Mouse (Mus musculus) intestine, embryonic 14.5 days (tissue): ENCODE measurements around the gene Rcl1. TPM values are rescaled to one million over a fixed set of nuclear protein-coding genes. Genes with fewer than 3 reads are reported as not detected.

Experiments used
- ATAC-seq: fragments of 200-750 bp; cut with Nextera tagmentation; replicated peaks from 2 replicates; pipeline ENCODE4 v1.8.0; 2017; ENCODE audit warnings: low read depth, moderate number of reproducible peaks, moderate TSS enrichment, moderate library complexity; ENCODE audit not compliant: low FRiP score, low TSS enrichment
- DNase-seq: peaks from one replicate; pipeline ENCODE4 v3.0.0-alpha.2; 2018; ENCODE audit warnings: low spot score
- H3K27ac ChIP-seq: fragments of 300-500 bp; sonication (generic); 2 replicates; pipeline ENCODE4 v1.5.1; 2014; ENCODE audit warnings: low read depth, mild to moderate bottlenecking, control low read depth
- H3K27me3 ChIP-seq: fragments of 300-500 bp; sonication (generic); replicated peaks from 2 replicates; pipeline ENCODE4 v1.6.1; 2014; ENCODE audit warnings: low read length, control low read depth; ENCODE audit not compliant: control insufficient read depth, insufficient read depth
- H3K36me3 ChIP-seq: fragments of 300-500 bp; sonication (generic); 2 replicates; pipeline ENCODE4 v1.6.1; 2014; ENCODE audit warnings: low read length, control low read depth; ENCODE audit not compliant: control insufficient read depth, insufficient read depth
- H3K4me1 ChIP-seq: fragments of 300-500 bp; sonication (generic); replicated peaks from 2 replicates; pipeline ENCODE4 v1.6.1; 2014; ENCODE audit warnings: low read length, control low read depth, mixed read lengths; ENCODE audit not compliant: control insufficient read depth, insufficient read depth
- H3K4me2 ChIP-seq: fragments of 300-500 bp; sonication (generic); 2 replicates; pipeline ENCODE4 v1.6.1; 2014; ENCODE audit warnings: low read length
- H3K4me3 ChIP-seq: fragments of 300-500 bp; sonication (generic); 2 replicates; pipeline ENCODE4 v1.5.1; 2014; ENCODE audit warnings: low read depth, low read length, control low read depth, mixed read lengths
- H3K9ac ChIP-seq: fragments of 300-500 bp; sonication (generic); 2 replicates; pipeline ENCODE4 v1.6.1; 2014; ENCODE audit warnings: mild to moderate bottlenecking, low read length
- H3K9me3 ChIP-seq: fragments of 300-500 bp; sonication (generic); 2 replicates; pipeline ENCODE4 v1.6.1; 2016; ENCODE audit warnings: low read length, control low read depth; ENCODE audit not compliant: control insufficient read depth
- WGBS: fragments of 180-500 bp; shearing (Covaris S2); extraction: QIAGEN DNeasy Blood & Tissue Kit; methylation state at CpG from one replicate; pipeline ENCODE4 v1.1.7; 2014; 5-methylcytosine and 5-hydroxymethylcytosine counted together
- polyA plus RNA-seq: library from polyadenylated mRNA; unstranded; fragments of >200 nt; fragmentation: Nextera tagmentation; extraction: Ambion mirVana; gene quantifications from 2 replicates; pipeline ENCODE4 v1.2.1, GENCODE M21; 2014

Gene Rcl1
- polyA plus RNA-seq, 1 experiment from 2014 or later, result 77.2 TPM

DNA sequence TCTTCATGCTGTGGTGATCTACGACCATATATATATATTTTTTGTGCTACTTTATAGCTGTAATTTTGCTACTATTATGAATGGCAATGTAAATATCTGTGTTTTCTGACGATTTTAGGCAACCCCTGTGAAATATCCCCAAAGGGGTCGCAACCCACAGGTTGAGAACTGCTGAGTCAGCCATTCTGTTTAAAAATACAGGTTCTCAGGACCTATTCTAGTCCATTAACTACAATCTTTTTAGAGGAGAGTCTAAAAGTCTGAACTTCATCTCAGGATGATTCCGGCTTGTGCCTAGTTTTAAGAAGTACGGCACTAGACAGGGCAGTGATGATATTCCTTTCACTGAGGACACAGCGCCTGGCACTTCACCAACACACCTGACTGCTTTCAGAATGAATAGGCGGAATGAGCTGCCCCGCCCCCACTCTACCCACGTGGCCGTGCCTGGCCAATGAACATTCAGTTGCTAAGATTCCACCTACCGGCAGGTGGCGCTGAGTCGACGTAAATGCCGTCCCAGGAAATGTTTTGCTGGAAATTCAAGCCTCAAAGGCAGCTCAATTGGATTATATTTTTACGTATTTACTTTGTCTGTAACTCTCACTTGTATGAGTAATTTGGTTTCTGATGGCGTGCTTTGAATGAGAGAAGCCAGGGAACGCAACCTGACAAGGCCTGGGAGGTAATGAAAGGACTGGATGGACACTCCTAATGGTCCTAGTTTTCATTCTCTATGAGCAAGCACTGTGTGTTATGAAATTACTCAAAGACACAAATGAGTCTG, 37.4 kb upstream of the Rcl1 start:
- H3K27me3 ChIP-seq, result no peaks in the 10 kb centered on the region
- no peak overlapping the region for H3K27ac ChIP-seq
- ATAC-seq (peak; percentile 58; the same call in 1 of the 2 replicates), DNase-seq (peak; percentile 98)
- no peaks in the 10 kb centered on the region for H3K36me3 ChIP-seq
- 18% methylated on average over 18 of the region's 18 CpGs for WGBS
- no peak overlapping the region for H3K9ac ChIP-seq
- no peaks in the 10 kb centered on the region for H3K9me3 ChIP-seq
- peak overlapping the region; percentile 38 for H3K4me2 ChIP-seq
- no peak overlapping the region for H3K4me3 ChIP-seq
- H3K4me1 ChIP-seq, result peaks cover 3% of the 10 kb centered on the region; the same call in 1 of the 2 replicates

GRCm38 (mm10) chr19:29064451-29065102, 36.6 kb upstream of the Rcl1 start:
- Histone ChIP-seq H3K4me2 (peak overlapping the region; percentile 22), H3K4me3 (no peak overlapping the region)

DNA sequence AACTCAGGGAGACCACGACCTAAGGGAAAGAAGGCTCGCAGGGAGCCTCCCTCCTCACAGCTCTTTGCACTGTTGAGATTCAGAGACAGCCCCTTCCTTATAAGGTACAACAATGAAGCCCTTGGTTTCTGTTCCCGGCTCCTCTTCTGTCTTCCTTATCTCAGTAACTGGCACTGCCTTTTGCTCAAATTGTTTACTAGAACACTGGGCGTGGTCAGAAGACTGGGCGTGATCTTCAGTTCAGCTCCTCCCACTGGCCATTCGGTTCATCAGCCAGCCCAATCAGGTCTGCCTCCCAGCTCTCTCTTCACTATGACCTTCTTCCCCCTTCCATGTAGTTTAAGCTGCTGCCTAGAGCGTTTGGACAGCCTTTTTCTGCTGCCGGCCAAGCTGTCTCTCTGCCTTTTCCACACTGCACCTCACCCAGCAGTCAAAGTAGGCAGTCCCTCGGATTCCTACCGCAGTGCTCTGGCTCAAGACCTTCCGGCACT, 34.1 kb upstream of the Rcl1 start:
- H3K4me3 ChIP-seq, result peak overlapping the region; percentile 6; the same call in 1 of the 2 replicates
- H3K27me3 ChIP-seq, result no peaks in the 10 kb centered on the region
- peaks cover 11% of the 10 kb centered on the region for H3K4me1 ChIP-seq
- 14% methylated on average over 11 of the region's 11 CpGs for WGBS
- ATAC-seq (peak; percentile 46; the same call in 1 of the 2 replicates), DNase-seq (no peak)
- H3K4me2 ChIP-seq, result peak overlapping the region; percentile 16
- no peaks in the 10 kb centered on the region for H3K36me3 ChIP-seq
- no peak overlapping the region for H3K9ac ChIP-seq
- H3K9me3 ChIP-seq, result no peaks in the 10 kb centered on the region
- H3K27ac ChIP-seq, result peak overlapping the region; percentile 30

More at GRCm38 (mm10) chr19:29064451-29065102, 36.6 kb upstream of the Rcl1 start:
- WGBS, result 68% methylated on average over 9 of the region's 9 CpGs
- no peak overlapping the region for H3K9ac ChIP-seq
- no peaks in the 10 kb centered on the region for H3K36me3 ChIP-seq
- ATAC-seq (peak; percentile 7; the same call in 1 of the 2 replicates), DNase-seq (no peak)
- peaks cover 8% of the 10 kb centered on the region for H3K4me1 ChIP-seq
- H3K27ac ChIP-seq, result no peak overlapping the region
- no peaks in the 10 kb centered on the region for H3K9me3 ChIP-seq
- no peaks in the 10 kb centered on the region for H3K27me3 ChIP-seq

- Histone ChIP-seq H3K36me3 (no peaks in the 10 kb centered on the region), H3K27me3 (no peaks in the 10 kb centered on the region), H3K9ac (no peak overlapping the region), H3K9me3 (no peaks in the 10 kb centered on the region), H3K4me2 (no peak overlapping the region; the same call in 1 of the 2 replicates), H3K27ac (no peak overlapping the region), H3K4me1 (peaks cover 11% of the 10 kb centered on the region), H3K4me3 (no peak overlapping the region)
- WGBS, result 43% methylated on average over 5 of the region's 5 CpGs
- DNase-seq (no peak), ATAC-seq (no peak)
These were observed 32.0 kb upstream of the Rcl1 start for GRCm38 (mm10) chr19:29069195-29069594.

GRCm38 (mm10) chr19:29074802-29075201, 26.4 kb upstream of the Rcl1 start:
- Histone ChIP-seq H3K4me1 (peaks cover 3% of the 10 kb centered on the region; the same call in 1 of the 2 replicates), H3K9ac (no peak overlapping the region), H3K36me3 (no peaks in the 10 kb centered on the region), H3K9me3 (no peaks in the 10 kb centered on the region), H3K27me3 (no peaks in the 10 kb centered on the region), H3K4me2 (no peak overlapping the region), H3K27ac (no peak overlapping the region), H3K4me3 (no peak overlapping the region)
- 59% methylated on average over 6 of the region's 6 CpGs for WGBS
- DNase-seq, result no peak
- no peak for ATAC-seq

- H3K4me1 ChIP-seq, result 0 out of 2 replicates have a peak, but pooled peaks cover 6% of the 10 kb centered on the region
- DNase-seq, result no peak
- WGBS, result 82% methylated on average over 6 of the region's 6 CpGs
- ATAC-seq, result no peak
- H3K9ac ChIP-seq, result no peak overlapping the region
- peaks cover under 1% of the 10 kb centered on the region; the same call in 1 of the 2 replicates for H3K9me3 ChIP-seq
- no peak overlapping the region for H3K4me2 ChIP-seq
- H3K36me3 ChIP-seq, result no peaks in the 10 kb centered on the region
- no peaks in the 10 kb centered on the region for H3K27me3 ChIP-seq
- no peak overlapping the region for H3K27ac ChIP-seq
- no peak overlapping the region for H3K4me3 ChIP-seq
These were observed 12.5 kb upstream of the Rcl1 start for GRCm38 (mm10) chr19:29088628-29089027.

GRCm38 (mm10) chr19:29092194-29092593, 9.0 kb upstream of the Rcl1 start:
- no peak overlapping the region for H3K27ac ChIP-seq
- H3K9me3 ChIP-seq, result no peaks in the 10 kb centered on the region
- 0 out of 2 replicates have a peak, but pooled peaks cover 6% of the 10 kb centered on the region for H3K4me1 ChIP-seq
- DNase-seq (no peak), ATAC-seq (no peak)
- no peaks in the 10 kb centered on the region for H3K36me3 ChIP-seq
- no peak overlapping the region for H3K4me3 ChIP-seq
- no peak overlapping the region for H3K4me2 ChIP-seq
- no peaks in the 10 kb centered on the region for H3K27me3 ChIP-seq
- no peak overlapping the region for H3K9ac ChIP-seq

- Histone ChIP-seq H3K27me3 (no peaks in the 10 kb centered on the region), H3K4me2 (no peak overlapping the region), H3K9ac (no peak overlapping the region), H3K4me3 (no peak overlapping the region), H3K9me3 (no peaks in the 10 kb centered on the region), H3K27ac (no peak overlapping the region), H3K4me1 (peaks cover 10% of the 10 kb centered on the region; the same call in 1 of the 2 replicates), H3K36me3 (no peaks in the 10 kb centered on the region)
- 79% methylated on average over 5 of the region's 5 CpGs for WGBS
- ATAC-seq, result no peak
- DNase-seq, result no peak
These were observed 2.1 kb upstream of the Rcl1 start for GRCm38 (mm10) chr19:29099106-29099505.
